Mouse (Mus musculus): ENCODE measurements around the gene Snrnp35. TPM values are rescaled to one million over a fixed set of nuclear protein-coding genes. Genes with fewer than 3 reads are reported as not detected.

The Snrnp35 gene
- total RNA-seq, 2 experiments from 2014 or later = 14.2 to 16.0 TPM

DNA sequence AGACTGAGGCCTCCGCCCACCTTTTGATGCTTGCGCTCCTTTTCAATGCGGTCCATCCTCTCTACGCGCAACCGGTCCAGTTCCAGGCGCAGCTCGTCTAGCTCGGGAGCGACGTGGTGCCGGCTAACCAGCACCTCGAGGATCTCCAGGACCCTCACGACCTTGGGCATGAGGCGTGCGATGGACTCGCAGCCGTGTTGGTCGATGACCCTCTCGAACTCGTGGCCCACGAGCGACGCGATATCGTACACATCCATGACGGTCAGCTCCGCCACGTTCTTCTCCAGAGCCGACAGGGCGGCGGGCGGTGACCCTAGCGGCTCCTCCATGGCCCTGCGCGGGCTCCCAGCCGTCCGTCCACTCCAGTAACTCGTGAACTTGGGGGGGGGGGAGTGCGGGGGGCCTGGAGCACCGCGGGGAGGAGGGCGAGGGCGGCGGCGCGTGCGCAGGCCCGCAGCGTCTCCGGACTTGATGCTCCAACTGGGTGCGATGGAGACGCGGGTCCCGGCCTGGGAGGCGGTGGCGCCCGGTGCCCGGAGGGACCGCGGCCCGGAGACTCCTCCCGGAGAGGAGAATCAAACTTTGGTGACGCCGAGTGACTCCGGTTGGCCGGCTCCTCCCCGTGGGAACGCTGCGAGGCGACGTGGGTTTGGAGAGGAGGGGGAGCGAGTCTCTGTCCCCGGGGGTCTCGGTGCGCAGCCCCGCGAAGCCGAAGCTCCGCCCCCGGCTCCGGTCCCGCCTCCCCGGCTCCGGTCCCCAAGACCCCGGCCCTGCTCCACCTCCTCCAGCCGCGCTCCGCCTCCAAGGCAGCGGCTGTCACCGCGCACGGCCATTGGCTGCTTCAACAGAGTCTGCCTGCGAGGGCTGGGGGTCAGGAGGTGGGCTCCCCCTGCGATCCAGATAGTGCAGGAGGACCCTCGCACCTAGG lies 48.0 kb downstream of the Snrnp35 start, which contains the start of gene Rilpl1:
Gene Rilpl1 (minus strand): TSS at position 737 of the 928 bp plus-strand sequence.
- intact Hi-C loops (cut with DNase I) = loop anchor here (2.0 kb wide), 1 partner anchor 48 kb away; the partner anchor contains the start of gene Snrnp35
- peak; percentile 89 to 92 for DNase-seq

DNA sequence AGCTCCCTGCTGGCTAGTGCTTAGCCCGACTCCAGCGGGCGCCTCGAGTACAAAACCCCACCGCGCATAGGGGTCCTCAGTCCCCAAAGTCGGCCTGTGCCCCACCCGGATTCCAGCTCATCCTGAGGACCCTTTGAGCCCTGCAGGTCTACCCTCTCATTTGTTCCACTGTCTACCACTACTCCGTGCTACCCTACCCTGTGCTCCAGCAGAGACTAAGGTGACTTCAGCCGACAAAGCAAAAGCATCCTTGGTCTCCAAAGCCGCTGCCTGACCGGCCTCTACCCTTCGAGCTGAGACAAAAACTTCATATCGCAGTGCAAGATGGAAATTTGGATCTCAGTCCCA lies 48.6 kb downstream of the Snrnp35 start:
- intact Hi-C loops (cut with DNase I) = loop anchor here (2.0 kb wide), 1 partner anchor 49 kb away; the partner anchor contains the start of gene Snrnp35
- no peak for DNase-seq

DNA sequence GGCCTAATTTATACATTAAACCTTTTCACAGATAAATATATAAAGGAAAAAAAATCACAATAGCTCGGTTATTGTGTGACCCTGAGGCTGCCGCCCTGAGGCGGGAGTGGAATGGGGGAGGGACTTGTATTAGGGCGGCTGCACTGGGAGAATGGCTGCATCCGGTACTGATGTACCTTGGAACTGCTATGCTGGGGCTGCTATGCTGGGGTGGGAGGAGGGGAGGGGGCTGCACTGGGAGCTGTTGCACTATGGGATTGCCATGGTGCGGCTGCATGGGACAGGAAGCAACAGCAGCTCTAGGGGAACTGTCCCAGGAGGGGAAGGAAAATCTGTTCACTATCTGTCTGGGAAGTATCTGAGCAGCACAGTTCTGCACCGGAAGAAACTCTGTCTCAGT lies 49.5 kb downstream of the Snrnp35 start:
- intact Hi-C loops (cut with DNase I) = no loop called here
- no peak for DNase-seq

DNA sequence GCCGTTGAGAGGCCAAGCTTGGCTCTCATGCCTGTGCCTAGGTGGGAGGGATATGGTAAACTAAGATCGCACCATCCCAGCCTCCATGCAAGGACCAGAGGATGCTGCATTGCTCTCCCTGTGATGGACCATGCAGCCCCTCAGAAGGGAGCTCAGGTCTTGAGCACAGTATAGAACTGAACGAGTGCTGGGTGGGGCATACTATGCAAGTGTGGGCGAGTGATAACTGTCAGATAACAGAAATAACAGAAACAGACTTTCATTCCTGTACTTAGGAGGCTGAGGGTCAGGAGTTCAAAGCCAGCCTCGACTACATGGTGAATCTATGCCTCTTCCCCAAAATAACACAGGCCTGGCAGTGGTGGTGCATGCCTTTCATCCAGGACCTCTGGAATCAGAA lies 52.1 kb downstream of the Snrnp35 start:
- DNase-seq = no peak
- intact Hi-C loops (cut with DNase I) = no loop called here

DNA sequence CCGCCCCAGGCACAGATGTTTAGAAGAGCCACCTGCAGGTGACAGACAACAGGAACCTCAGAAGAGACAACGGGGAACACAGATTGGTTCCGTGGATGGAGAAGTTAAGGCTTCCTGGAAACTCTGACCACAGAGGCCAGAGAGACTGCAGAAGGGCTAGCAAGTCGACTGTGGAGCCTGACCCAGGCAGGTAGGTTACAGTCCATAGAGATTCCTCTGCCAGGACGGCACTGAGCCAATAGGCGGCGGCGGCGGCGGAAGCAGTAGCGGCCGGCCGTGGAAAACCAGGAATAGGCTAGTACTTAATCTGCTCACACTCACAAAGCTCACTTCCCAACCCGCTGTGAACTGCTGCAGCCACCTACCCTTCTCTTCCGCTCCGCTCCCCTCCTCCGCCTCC lies 53.8 kb downstream of the Snrnp35 start:
- intact Hi-C loops (cut with DNase I) = no loop called here

DNA sequence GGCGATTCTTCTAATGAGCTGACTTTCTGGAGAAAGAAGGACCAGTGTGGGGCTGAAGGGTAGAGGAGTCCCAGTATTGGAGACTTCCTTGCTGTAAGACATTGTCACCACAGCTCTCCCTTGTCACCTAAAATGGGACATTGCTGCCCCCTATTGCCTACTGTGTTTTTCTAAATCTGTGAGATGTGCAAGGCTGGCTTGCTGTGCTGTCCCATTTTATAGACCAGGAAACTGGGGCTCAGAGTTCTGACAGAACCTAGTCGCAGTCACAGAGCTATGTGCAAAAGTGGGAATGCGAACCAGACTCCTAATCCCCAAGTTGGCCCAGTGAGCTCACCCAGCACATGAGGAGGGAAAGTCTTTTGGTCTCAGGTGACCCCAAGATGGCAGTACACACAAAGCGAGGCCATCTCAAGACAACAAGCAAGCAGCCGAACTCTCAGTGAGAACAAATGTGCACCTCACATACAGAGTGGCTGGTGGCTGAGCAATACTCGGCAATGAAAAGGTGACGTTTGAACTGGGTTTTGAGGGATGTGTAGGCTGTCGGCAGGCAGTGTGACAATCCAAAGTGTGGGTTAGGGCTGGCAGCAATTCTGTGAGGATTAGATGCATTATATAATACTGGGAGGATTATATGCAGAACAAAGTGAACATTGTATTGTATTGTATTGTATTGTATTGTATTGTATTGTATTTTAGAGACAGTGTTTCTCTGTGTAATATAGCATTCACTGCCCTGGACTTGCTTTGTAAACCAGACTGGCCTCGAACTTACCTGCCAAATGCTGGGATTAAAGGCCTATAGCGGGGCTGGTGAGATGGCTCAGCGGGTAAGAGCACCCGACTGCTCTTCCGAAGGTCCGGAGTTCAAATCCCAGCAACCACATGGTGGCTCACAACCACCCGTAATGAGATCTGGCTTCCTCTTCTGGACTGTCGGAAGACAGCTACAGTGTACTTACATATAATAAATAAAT lies 56.2 kb downstream of the Snrnp35 start:
- DNase-seq = peak; percentile 81
- intact Hi-C loops (cut with DNase I) = loop anchor here (1.0 to 2.0 kb wide), 2 partner anchors 100 to 107 kb away; partner anchors contain the start of gene Kmt5a

More for the DNA sequence above, 53.8 kb downstream of the Snrnp35 start:
- DNase-seq = peak; percentile 74 to 78

DNA sequence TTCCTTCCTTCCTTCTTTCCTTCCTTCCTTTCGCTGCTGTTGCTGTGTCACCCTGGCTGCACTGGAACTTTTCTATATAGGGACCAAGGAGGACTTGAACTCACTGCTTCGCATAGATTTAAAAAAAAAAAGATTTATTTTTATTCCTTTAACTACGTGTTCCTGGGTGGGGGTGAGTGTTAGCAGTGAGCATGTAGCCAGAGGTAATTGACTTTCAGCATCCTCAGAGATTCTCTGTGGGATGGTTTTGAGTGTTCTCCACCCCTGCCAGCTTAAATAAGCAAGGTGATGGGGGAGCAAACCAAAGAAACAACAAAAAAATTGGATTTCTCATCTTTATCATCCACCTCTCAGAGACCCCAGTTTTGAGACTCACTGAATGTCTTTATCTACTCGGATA lies 57.0 kb downstream of the Snrnp35 start:
- DNase-seq = no peak
- intact Hi-C loops (cut with DNase I) = loop anchor here (2.0 to 5.0 kb wide), 2 partner anchors 101 to 183 kb away; partner anchors contain the start of gene Kmt5a

DNA sequence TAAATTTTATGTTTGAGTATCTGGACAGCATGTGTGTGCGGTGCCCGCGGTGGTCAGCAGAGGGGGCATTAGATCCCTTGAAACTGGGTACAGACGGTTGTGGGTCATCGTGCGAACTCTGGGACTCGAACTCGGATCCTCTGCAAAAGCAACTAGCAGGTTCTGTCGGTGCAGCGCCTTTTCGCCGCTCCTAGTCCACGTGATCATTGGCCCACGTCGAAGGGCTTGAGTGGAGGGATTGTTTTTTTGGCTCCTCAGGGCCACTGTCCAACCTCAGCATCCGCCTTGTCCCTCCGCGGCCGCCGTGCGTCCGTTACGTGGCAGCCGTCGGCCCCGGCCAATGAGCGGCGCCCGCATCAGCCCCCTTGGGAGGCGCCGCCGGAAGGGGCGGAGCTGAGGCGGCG lies 57.5 kb downstream of the Snrnp35 start, which contains the start of gene Tmed2:
Gene Tmed2 (plus strand): TSS at position 313 of the 404 bp plus-strand sequence.
- peak; percentile 97 to 98 for DNase-seq
- intact Hi-C loops (cut with DNase I) = loop anchor here (5.0 kb wide), 1 partner anchor 183 kb away; no protein-coding TSS in a partner anchor

Other genes starting within 250 kb of the Snrnp35 start
- 10 to 100 TPM; 54.2 to 58.3 TPM for gene Pitpnm2, start 233.4 kb upstream of the Snrnp35 start, total RNA-seq (2021)
- gene Mphosph9, start 155.2 kb upstream of the Snrnp35 start, total RNA-seq (2021) = 1 to 10 TPM; 6.7 to 7.4 TPM
- 10 to 100 TPM in 1 of 2 experiments, 1 to 10 TPM in 1; 9.7 to 10.8 TPM for gene 2810006K23Rik, start 155.0 kb upstream of the Snrnp35 start, total RNA-seq (2021)
- 100 to 1,000 TPM; 171 to 185 TPM for gene Cdk2ap1, start 120.1 kb upstream of the Snrnp35 start, total RNA-seq (2021)
- gene Sbno1, start 57.1 kb upstream of the Snrnp35 start, total RNA-seq (2021) = 10 to 100 TPM; 69.2 to 77.6 TPM
- 100 to 1,000 TPM; 146 to 153 TPM for gene Kmt5a, start 43.2 kb upstream of the Snrnp35 start, total RNA-seq (2021)
- 10 to 100 TPM; 11.0 to 11.4 TPM for gene Rilpl2, start 4.8 kb upstream of the Snrnp35 start, total RNA-seq (2021)
- 100 to 1,000 TPM; 111 to 115 TPM for gene Rilpl1, start 48.3 kb downstream of the Snrnp35 start, total RNA-seq (2021)
- gene Tmed2, start 57.6 kb downstream of the Snrnp35 start, total RNA-seq (2021) = 100 to 1,000 TPM; 201 to 206 TPM
- gene Ddx55, start 69.7 kb downstream of the Snrnp35 start, total RNA-seq (2021) = 1 to 10 TPM; 6.2 to 7.0 TPM
- gene Eif2b1, start 96.0 kb downstream of the Snrnp35 start, total RNA-seq (2021) = 10 to 100 TPM; 39.8 to 43.6 TPM
- gene Gtf2h3, start 96.0 kb downstream of the Snrnp35 start, total RNA-seq (2021) = 10 to 100 TPM; 19.0 to 23.5 TPM
- gene Atp6v0a2, start 145.4 kb downstream of the Snrnp35 start, total RNA-seq (2021) = 10 to 100 TPM; 34.5 to 35.9 TPM
- gene Dnah10, start 242.0 kb downstream of the Snrnp35 start, total RNA-seq (2021) = under 1 TPM in 1 of 2 experiments, not detected in 1; 0.02 TPM